Mouse (Mus musculus): Measurements from ENCODE around the gene Zfp683.

GRCm38 (mm10) chr4:134098628-134099027, 45.0 kb downstream of the Zfp683 start:
- TF ChIP-seq GATA1 (IDR thresholded peaks at IDR 0.05; ENCODE audit: borderline replicate concordance, low read length) = no peak
- TF ChIP-seq FLI1 (IDR thresholded peaks at IDR 0.05; ENCODE audit: low read length) = no peak
